ENCODE assay signal across 7 mouse cellular contexts in genomic region chr4:147940111-147940510, GRCm38 (mm10). TPM values are rescaled to one million over a fixed set of nuclear protein-coding genes. Genes with fewer than 3 reads are reported as not detected.
DNase-seq lines count a peak whose midpoint lies in the region; ATAC-seq lines count a peak whose summit lies in the region.

No protein-coding gene starts in this region.

- DNase-seq in layer of hippocampus, adult 9-11 months, result peak; percentile 62
- DNase-seq in layer of hippocampus, adult 11-12 months (ENCODE audit: low spot score), result no peak
- DNase-seq in midbrain, embryonic 11.5 days (ENCODE audit: low spot score, missing footprints), result no peak
- DNase-seq in ovary, postnatal 10 days (ENCODE audit: low spot score), result no peak
- DNase-seq in urinary bladder, postnatal 10 days (ENCODE audit: low spot score), result no peak

- 30% methylated on average over 9 of the region's 9 CpGs for WGBS in embryonic facial prominence, embryonic 12.5 days
- 51% methylated on average over 9 of the region's 9 CpGs for WGBS in hindbrain, embryonic 12.5 days
- 63% methylated on average over 9 of the region's 9 CpGs for WGBS in midbrain, embryonic 11.5 days

- no peaks in the 10 kb centered on the region for H3K9me3 ChIP-seq in embryonic facial prominence, embryonic 12.5 days
- no peaks in the 10 kb centered on the region for H3K9me3 ChIP-seq in hindbrain, embryonic 12.5 days (replicated peaks)
- no peaks in the 10 kb centered on the region for H3K9me3 ChIP-seq in midbrain, embryonic 11.5 days (ENCODE audit: control insufficient read depth, low read length)

- H3K27me3 ChIP-seq in embryonic facial prominence, embryonic 12.5 days, result no peaks in the 10 kb centered on the region
- no peaks in the 10 kb centered on the region for H3K27me3 ChIP-seq in hindbrain, embryonic 12.5 days
- H3K27me3 ChIP-seq in midbrain, embryonic 11.5 days (ENCODE audit: control insufficient read depth, insufficient read depth, low read length), result no peaks in the 10 kb centered on the region; the same call in 1 of the 2 replicates

- H3K9ac ChIP-seq in embryonic facial prominence, embryonic 12.5 days, result no peak overlapping the region
- no peak overlapping the region for H3K9ac ChIP-seq in hindbrain, embryonic 12.5 days
- H3K9ac ChIP-seq in midbrain, embryonic 11.5 days (ENCODE audit: low read length), result no peak overlapping the region

- H3K27ac ChIP-seq in embryonic facial prominence, embryonic 12.5 days, result peak overlapping the region; percentile 91
- H3K27ac ChIP-seq in hindbrain, embryonic 12.5 days, result peak overlapping the region; percentile 79
- H3K27ac ChIP-seq in midbrain, embryonic 11.5 days (ENCODE audit: low read depth, low read length), result peak overlapping the region; percentile 26; the same call in 1 of the 2 replicates

- H3K4me3 ChIP-seq in embryonic facial prominence, embryonic 12.5 days, result 0 out of 2 replicates have a peak overlapping the region, but pooled peaks have one; percentile 97
- no peak overlapping the region for H3K4me3 ChIP-seq in hindbrain, embryonic 12.5 days
- H3K4me3 ChIP-seq in midbrain, embryonic 11.5 days (ENCODE audit: low read depth, low read length), result no peak overlapping the region

- H3K4me2 ChIP-seq in embryonic facial prominence, embryonic 12.5 days (replicated peaks), result peak overlapping the region; percentile 99
- peak overlapping the region; percentile 100 for H3K4me2 ChIP-seq in hindbrain, embryonic 12.5 days (replicated peaks)
- no peak overlapping the region for H3K4me2 ChIP-seq in midbrain, embryonic 11.5 days

- H3K36me3 ChIP-seq in embryonic facial prominence, embryonic 12.5 days, result peaks cover 19% of the 10 kb centered on the region
- peaks cover 21% of the 10 kb centered on the region for H3K36me3 ChIP-seq in hindbrain, embryonic 12.5 days
- H3K36me3 ChIP-seq in midbrain, embryonic 11.5 days (ENCODE audit: control insufficient read depth, insufficient read depth, low read length), result peaks cover 7% of the 10 kb centered on the region; the same call in 1 of the 2 replicates

- no peak for ATAC-seq in embryonic facial prominence, embryonic 12.5 days (ENCODE audit: insufficient number of reproducible peaks, insufficient read depth, low FRiP score, low TSS enrichment)
- ATAC-seq in hindbrain, embryonic 12.5 days (ENCODE audit: low FRiP score), result peak; percentile 63
- ATAC-seq in midbrain, embryonic 11.5 days (ENCODE audit: low FRiP score), result peak; percentile 23; the same call in 1 of the 2 replicates

- H3K4me1 ChIP-seq in embryonic facial prominence, embryonic 12.5 days, result peaks cover 30% of the 10 kb centered on the region
- peaks cover 28% of the 10 kb centered on the region for H3K4me1 ChIP-seq in hindbrain, embryonic 12.5 days
- H3K4me1 ChIP-seq in midbrain, embryonic 11.5 days (ENCODE audit: control insufficient read depth, insufficient read depth, low read length), result peaks cover 14% of the 10 kb centered on the region

RNA-seq across cellular contexts. Expression of gene 2510039O18Rik, which starts 0.6 kb away (rescaled TPM):
- 25.4 and 25.6 TPM in 2 replicates for polyA plus RNA-seq in embryonic facial prominence, embryonic 12.5 days (2016; fragmentation: Nextera tagmentation; extraction: Ambion mirVana)
- 26.7 and 27.7 TPM in 2 replicates for polyA plus RNA-seq in hindbrain, embryonic 12.5 days (2016; fragmentation: Nextera tagmentation; extraction: Ambion mirVana)
- polyA plus RNA-seq in midbrain, embryonic 11.5 days (2014; fragmentation: Nextera tagmentation; extraction: Ambion mirVana), result 14.3 and 15.3 TPM in 2 replicates

RNA-seq across cellular contexts. Expression of gene Plod1, which starts 3.5 kb away (rescaled TPM):
- 52.9 and 54.8 TPM in 2 replicates for polyA plus RNA-seq in embryonic facial prominence, embryonic 12.5 days (2016; fragmentation: Nextera tagmentation; extraction: Ambion mirVana)
- polyA plus RNA-seq in hindbrain, embryonic 12.5 days (2016; fragmentation: Nextera tagmentation; extraction: Ambion mirVana), result 41.7 and 46.3 TPM in 2 replicates
- 24.2 and 25.8 TPM in 2 replicates for polyA plus RNA-seq in midbrain, embryonic 11.5 days (2014; fragmentation: Nextera tagmentation; extraction: Ambion mirVana)

RNA-seq across cellular contexts. Expression of gene Mfn2, which starts 35.6 kb away (rescaled TPM):
- 38.2 and 42.6 TPM in 2 replicates for polyA plus RNA-seq in embryonic facial prominence, embryonic 12.5 days (2016; fragmentation: Nextera tagmentation; extraction: Ambion mirVana)
- polyA plus RNA-seq in hindbrain, embryonic 12.5 days (2016; fragmentation: Nextera tagmentation; extraction: Ambion mirVana), result 69.7 and 73.1 TPM in 2 replicates
- 36.8 and 42.4 TPM in 2 replicates for polyA plus RNA-seq in midbrain, embryonic 11.5 days (2014; fragmentation: Nextera tagmentation; extraction: Ambion mirVana)

RNA-seq across cellular contexts. Expression of gene Nppb, which starts 45.5 kb away (rescaled TPM):
- polyA plus RNA-seq in embryonic facial prominence, embryonic 12.5 days (2016; fragmentation: Nextera tagmentation; extraction: Ambion mirVana), result not detected in 2 replicates
- polyA plus RNA-seq in hindbrain, embryonic 12.5 days (2016; fragmentation: Nextera tagmentation; extraction: Ambion mirVana), result 0.57 TPM in 1 of 2 replicates, not detected in the other
- polyA plus RNA-seq in midbrain, embryonic 11.5 days (2014; fragmentation: Nextera tagmentation; extraction: Ambion mirVana), result 0.23 and 0.29 TPM in 2 replicates

Comparison
In these comparisons a context has a peak if more than half of its experiments do, and no peak if none do; other contexts are left out.
1. H3K27ac ChIP-seq: peak in every context shown above with its lines; median percentile 91 in embryonic facial prominence, embryonic 12.5 days; 79 in hindbrain, embryonic 12.5 days; 26 in midbrain, embryonic 11.5 days.